Mouse (Mus musculus): ENCODE data around the gene Zfp827. TPM values are rescaled to one million over a fixed set of nuclear protein-coding genes. Genes with fewer than 3 reads are reported as not detected.

Zfp827 gene
- 24.4 and 34.8 TPM in 2 replicates for polyA plus RNA-seq (2012; rRNA removed)

DNA sequence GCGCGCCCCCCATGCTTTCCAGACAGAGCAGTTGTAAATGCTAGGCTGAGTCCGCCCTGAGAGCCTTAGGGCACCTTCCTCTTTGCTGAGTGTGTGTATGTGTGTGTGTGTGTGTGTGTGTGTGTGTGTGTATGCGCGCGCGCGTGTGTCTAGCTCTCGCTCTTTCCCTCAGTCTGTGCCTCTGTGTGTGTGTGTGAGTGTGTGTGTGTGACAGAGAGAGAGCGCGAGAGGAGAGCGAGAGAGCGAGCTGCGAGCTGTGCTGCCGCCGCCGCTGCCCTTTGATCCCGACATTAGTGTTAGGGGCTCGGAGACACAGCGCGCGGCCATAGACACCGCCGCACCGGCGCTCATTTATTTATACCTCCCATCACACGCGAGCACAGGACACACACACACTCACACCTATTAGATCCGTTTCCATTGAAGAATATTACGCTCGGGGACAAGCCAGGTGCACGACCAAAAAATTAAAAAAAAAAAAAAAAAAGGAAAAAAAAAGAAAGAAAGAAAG, at the start of gene Zfp827:
Gene Zfp827 (plus strand): TSS at position 461 of the 511 bp plus-strand sequence.

Other genes with a start within 250 kb of the Zfp827 start
- 149 and 330 TPM in 2 replicates for gene Lsm6, start 207.3 kb upstream of the Zfp827 start, polyA plus RNA-seq (2012; rRNA removed)
- gene 1700011L22Rik, start 220.1 kb downstream of the Zfp827 start, polyA plus RNA-seq (2012; rRNA removed): 0.05 TPM in 1 of 2 replicates, not detected in the other

Data from central nervous system, embryonic 11.5 days (tissue).